Comparison of ENCODE assay signal across 8 mouse cellular contexts in the genomic region with DNA sequence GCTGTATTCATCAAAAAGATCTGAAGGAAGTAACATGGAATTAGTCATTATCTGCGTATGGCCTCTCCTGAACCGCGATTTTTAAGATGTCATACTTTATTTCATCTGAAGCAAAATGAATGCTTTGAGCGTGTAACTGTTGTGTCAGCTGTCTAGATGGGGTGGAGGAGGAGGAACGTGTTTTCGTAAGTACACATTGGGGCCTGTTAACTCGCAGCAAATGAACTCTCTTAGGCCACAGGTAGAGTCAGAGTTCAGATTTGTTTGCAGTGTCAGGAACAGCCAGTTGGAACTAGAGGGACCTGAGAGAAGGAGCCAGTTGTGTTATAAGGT. TPM values are rescaled to one million over a fixed set of nuclear protein-coding genes. Genes with fewer than 3 reads are reported as not detected.
DNase-seq lines count a peak whose midpoint lies in the region; ATAC-seq and TF ChIP-seq lines count a peak whose summit lies in the region.

No protein-coding gene starts in this region.

- peaks cover 5% of the 10 kb centered on the region; the same call in 1 of the 2 replicates for H3K27me3 ChIP-seq in hindbrain, embryonic 11.5 days (ENCODE audit: control insufficient read depth, insufficient read depth, low read length)
- peaks cover 11% of the 10 kb centered on the region for H3K27me3 ChIP-seq in liver, embryonic 13.5 days

- peaks cover 7% of the 10 kb centered on the region for H3K4me1 ChIP-seq in lung, adult 2 months (ENCODE audit: control insufficient read depth, insufficient read depth, low read length)
- no peaks in the 10 kb centered on the region; the same call in 1 of the 2 replicates for H3K4me1 ChIP-seq in hindbrain, embryonic 11.5 days (replicated peaks; ENCODE audit: control insufficient read depth, insufficient read depth, low read length)
- peaks cover 41% of the 10 kb centered on the region for H3K4me1 ChIP-seq in liver, embryonic 13.5 days (replicated peaks)

- H3K36me3 ChIP-seq in hindbrain, embryonic 11.5 days (ENCODE audit: control insufficient read depth, insufficient read depth, low read length): no peaks in the 10 kb centered on the region
- H3K36me3 ChIP-seq in liver, embryonic 13.5 days: no peaks in the 10 kb centered on the region

- peak overlapping the region; percentile 88 for H3K9ac ChIP-seq in hindbrain, embryonic 11.5 days (ENCODE audit: low read depth, low read length)
- peak overlapping the region; percentile 93 for H3K9ac ChIP-seq in liver, embryonic 13.5 days

- WGBS in lung, adult 2 months: 14% methylated on average over 7 of the region's 7 CpGs
- WGBS in hindbrain, embryonic 11.5 days: 3% methylated on average over 7 of the region's 7 CpGs
- WGBS in liver, embryonic 13.5 days (ENCODE audit: insufficient replicate concordance): 14% methylated on average over 7 of the region's 7 CpGs

- H3K4me3 ChIP-seq in lung, adult 2 months (replicated peaks; ENCODE audit: extremely low read depth, low read depth, low read length): peak overlapping the region; percentile 69
- peak overlapping the region; percentile 93 for H3K4me3 ChIP-seq in hindbrain, embryonic 11.5 days (ENCODE audit: low read depth, low read length)
- H3K4me3 ChIP-seq in liver, embryonic 13.5 days (replicated peaks): peak overlapping the region; percentile 92

- peak overlapping the region; percentile 80 for H3K4me2 ChIP-seq in hindbrain, embryonic 11.5 days (replicated peaks; ENCODE audit: low read depth, low read length)
- peak overlapping the region; percentile 98 for H3K4me2 ChIP-seq in liver, embryonic 13.5 days

- H3K27ac ChIP-seq in hindbrain, embryonic 11.5 days (ENCODE audit: low read depth, low read length): no peak overlapping the region
- peak overlapping the region; percentile 83; the same call in 1 of the 2 replicates for H3K27ac ChIP-seq in liver, embryonic 13.5 days

- no peak for TF ChIP-seq POLR2A in lung, adult 2 months (IDR thresholded peaks at IDR 0.05; ENCODE audit: borderline replicate concordance, extremely low read depth, low read depth, low read length)
- TF ChIP-seq POLR2A in brain, embryonic 14.5 days (IDR thresholded peaks at IDR 0.05; ENCODE audit: borderline replicate concordance, extremely low read depth, insufficient read depth, insufficient read length, poor library complexity, severe bottlenecking): no peak

- no peak for DNase-seq in lung, adult 2 months
- no peak for DNase-seq in lung, postnatal 14 days
- peak; percentile 43 for DNase-seq in brain, embryonic 14.5 days (ENCODE audit: low read depth)
- no peak for DNase-seq in hindbrain, embryonic 11.5 days (ENCODE audit: low spot score)
- DNase-seq in liver, embryonic 13.5 days: no peak
- DNase-seq in gastrocnemius, postnatal 4 days (ENCODE audit: low spot score in 2 of 2): no peak
- no peak for DNase-seq in gastrocnemius, adult 18-20 months (ENCODE audit: low spot score)

- H3K9me3 ChIP-seq in hindbrain, embryonic 11.5 days (ENCODE audit: control insufficient read depth, low read length): no peaks in the 10 kb centered on the region
- no peaks in the 10 kb centered on the region for H3K9me3 ChIP-seq in liver, embryonic 13.5 days (replicated peaks)

- no peak for TF ChIP-seq CTCF in lung, adult 2 months (IDR thresholded peaks at IDR 0.05; ENCODE audit: insufficient read depth, low read length)
- no peak for TF ChIP-seq CTCF in brain, embryonic 14.5 days (IDR thresholded peaks at IDR 0.05; ENCODE audit: borderline replicate concordance, extremely low read depth, insufficient read depth, insufficient read length)

- ATAC-seq in hindbrain, embryonic 11.5 days (ENCODE audit: low FRiP score): no peak
- ATAC-seq in liver, embryonic 13.5 days (ENCODE audit: low read depth): peak; percentile 27; the same call in 1 of the 2 replicates
- peak; percentile 27; the same call in 1 of the 2 replicates for ATAC-seq in neutrophil, adult 5-6 weeks (ENCODE audit: extremely low read depth, insufficient number of reproducible peaks, low FRiP score, poor library complexity, severe bottlenecking)

RNA-seq across cellular contexts. Expression of gene Sfmbt1, which starts 2.3 kb away (rescaled TPM):
- 0.93 and 1.8 TPM in 2 replicates for polyA plus RNA-seq in lung, adult 2 months (2012; rRNA removed)
- polyA plus RNA-seq in brain, embryonic 14.5 days (2012; rRNA removed): 6.5 and 10.6 TPM in 2 replicates
- 20.2 and 21.2 TPM in 2 replicates for polyA plus RNA-seq in hindbrain, embryonic 11.5 days (2014; fragmentation: Nextera tagmentation; extraction: Ambion mirVana)
- 13.3 and 15.2 TPM in 2 replicates for polyA plus RNA-seq in liver, embryonic 13.5 days (2015; fragmentation: Nextera tagmentation; extraction: Ambion mirVana)
- total RNA-seq in neutrophil, adult 5-6 weeks (2017): 6.9 and 8.6 TPM in 2 replicates
- total RNA-seq in gastrocnemius, postnatal 4 days (2021): 10 to 100 TPM; 15.1 to 16.8 TPM
- total RNA-seq in gastrocnemius, adult 18-20 months (2021): 10 to 100 TPM; 11.4 to 14.1 TPM
